Mouse (Mus musculus) midbrain, embryonic 10.5 days (tissue): ENCODE data around the gene Gm21188. TPM values are rescaled to one million over a fixed set of nuclear protein-coding genes. Genes with fewer than 3 reads are reported as not detected.
"Not testable (repeated sequence)": the region's sequence is repeated elsewhere in the genome, so short reads cannot be mapped to it uniquely, and the experiment has no call there.

Experiments
- DNase-seq: peaks from one replicate; pipeline ENCODE4 v3.0.0-alpha.2; 2017; ENCODE audit warnings: low spot score
- H3K27ac ChIP-seq: fragments of 300-500 bp; sonication (generic); replicated peaks from 2 replicates; pipeline ENCODE4 v1.5.1; 2016; ENCODE audit warnings: mild to moderate bottlenecking
- H3K27me3 ChIP-seq: fragments of 300-500 bp; sonication (generic); 2 replicates; pipeline ENCODE4 v1.6.1; 2016; ENCODE audit warnings: low read depth, mild to moderate bottlenecking; ENCODE audit not compliant: poor library complexity, severe bottlenecking
- H3K36me3 ChIP-seq: fragments of 300-500 bp; sonication (generic); 2 replicates; pipeline ENCODE4 v1.6.1; 2016; ENCODE audit warnings: mild to moderate bottlenecking, moderate library complexity
- H3K4me1 ChIP-seq: fragments of 300-500 bp; sonication (generic); 2 replicates; pipeline ENCODE4 v1.6.1; 2016
- H3K4me3 ChIP-seq: fragments of 300-500 bp; sonication (generic); 2 replicates; pipeline ENCODE4 v1.5.1; 2016; ENCODE audit warnings: mild to moderate bottlenecking, moderate library complexity
- H3K9me3 ChIP-seq: fragments of 300-500 bp; sonication (generic); replicated peaks from 2 replicates; pipeline ENCODE4 v1.6.1; 2016; ENCODE audit warnings: mild to moderate bottlenecking
- WGBS: fragments of 180-500 bp; shearing (Covaris S2); methylation state at CpG from one replicate; pipeline ENCODE4 v1.1.7; 2016; 5-methylcytosine and 5-hydroxymethylcytosine counted together
- polyA plus RNA-seq: library from polyadenylated mRNA; unstranded; fragments of >200 nt; fragmentation: Nextera tagmentation; extraction: Ambion mirVana; gene quantifications from 2 replicates; pipeline ENCODE4 v1.2.1, GENCODE M21; 2016

Gene Gm21188
- polyA plus RNA-seq = not detected in 2 replicates

DNA sequence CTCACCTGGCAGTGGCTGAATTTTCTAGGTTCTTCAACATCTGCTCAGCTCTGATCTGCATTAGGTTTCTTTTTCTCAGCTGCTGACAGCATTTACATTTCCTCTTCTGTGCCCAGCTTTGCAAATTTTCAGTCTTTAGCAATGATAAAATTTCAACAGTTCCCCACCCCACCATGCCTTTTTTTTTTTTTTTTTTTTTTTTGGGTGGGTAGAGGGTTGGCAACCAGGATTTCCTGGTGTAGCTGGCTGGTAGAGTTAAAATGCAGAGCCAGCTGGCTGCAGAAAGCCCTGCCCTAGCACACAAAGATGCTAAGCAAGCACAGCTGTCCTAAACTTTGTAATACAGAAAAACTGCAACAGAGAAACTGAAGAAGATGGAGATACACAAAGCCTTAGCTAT is at the start of gene Gm21188:
Gm21188 (minus strand) TSS at position 110 of the 400 bp plus-strand sequence.
- not testable (repeated sequence) for H3K27me3 ChIP-seq, H3K9me3 ChIP-seq, DNase-seq, H3K4me3 ChIP-seq, H3K27ac ChIP-seq, H3K36me3 ChIP-seq, H3K4me1 ChIP-seq

DNA sequence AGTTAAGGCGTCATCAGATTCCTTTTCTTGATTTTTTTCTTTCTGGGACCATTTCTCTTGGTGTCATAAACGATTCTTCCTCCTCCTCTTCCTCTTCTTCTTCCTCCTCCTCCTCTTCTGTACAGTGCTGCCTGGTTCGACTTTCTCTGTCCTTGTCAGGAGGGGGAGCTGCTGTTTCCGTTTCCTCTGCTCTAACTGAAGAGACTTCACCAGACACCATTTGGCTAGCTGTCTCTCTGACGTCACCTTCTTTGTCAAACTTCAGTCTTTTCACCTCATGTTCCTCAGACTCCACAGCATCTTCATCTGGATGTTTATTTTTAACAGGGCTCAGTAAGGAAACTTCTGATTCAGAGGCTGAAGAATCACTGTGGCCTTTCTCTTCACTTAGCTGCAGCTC is 47.3 kb upstream of the Gm21188 start:
- WGBS = no CpG with 5 or more reads among the region's 5 CpGs

DNA sequence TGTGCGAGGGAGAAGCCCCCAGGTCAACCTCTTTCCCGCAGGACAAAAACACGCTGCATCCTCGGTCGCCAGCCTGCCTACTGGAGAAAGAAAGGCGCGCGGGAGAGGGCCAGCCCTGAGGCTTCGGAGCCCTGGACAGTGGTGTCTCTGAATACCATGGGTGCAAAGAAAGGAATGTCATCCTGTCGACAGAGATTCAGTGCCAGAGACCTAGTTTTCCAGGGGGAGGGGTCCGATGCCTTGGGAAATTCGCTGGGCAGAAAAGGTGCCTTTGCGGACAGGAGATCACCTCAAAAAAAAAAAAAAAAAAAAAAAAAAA is 44.9 kb upstream of the Gm21188 start:
- WGBS = 0% methylated on average over 7 of the region's 13 CpGs
- not testable (repeated sequence) for H3K27ac ChIP-seq, DNase-seq, H3K36me3 ChIP-seq, H3K4me1 ChIP-seq, H3K9me3 ChIP-seq
- H3K27me3 ChIP-seq = peaks cover 17% of the 10 kb centered on the region
- peak overlapping the region; percentile 21; the same call in 1 of the 2 replicates for H3K4me3 ChIP-seq

More for the DNA sequence above, 47.3 kb upstream of the Gm21188 start:
- H3K27me3 ChIP-seq = peaks cover 17% of the 10 kb centered on the region
- not testable (repeated sequence) for H3K4me1 ChIP-seq, DNase-seq, H3K27ac ChIP-seq, H3K4me3 ChIP-seq, H3K36me3 ChIP-seq, H3K9me3 ChIP-seq

DNA sequence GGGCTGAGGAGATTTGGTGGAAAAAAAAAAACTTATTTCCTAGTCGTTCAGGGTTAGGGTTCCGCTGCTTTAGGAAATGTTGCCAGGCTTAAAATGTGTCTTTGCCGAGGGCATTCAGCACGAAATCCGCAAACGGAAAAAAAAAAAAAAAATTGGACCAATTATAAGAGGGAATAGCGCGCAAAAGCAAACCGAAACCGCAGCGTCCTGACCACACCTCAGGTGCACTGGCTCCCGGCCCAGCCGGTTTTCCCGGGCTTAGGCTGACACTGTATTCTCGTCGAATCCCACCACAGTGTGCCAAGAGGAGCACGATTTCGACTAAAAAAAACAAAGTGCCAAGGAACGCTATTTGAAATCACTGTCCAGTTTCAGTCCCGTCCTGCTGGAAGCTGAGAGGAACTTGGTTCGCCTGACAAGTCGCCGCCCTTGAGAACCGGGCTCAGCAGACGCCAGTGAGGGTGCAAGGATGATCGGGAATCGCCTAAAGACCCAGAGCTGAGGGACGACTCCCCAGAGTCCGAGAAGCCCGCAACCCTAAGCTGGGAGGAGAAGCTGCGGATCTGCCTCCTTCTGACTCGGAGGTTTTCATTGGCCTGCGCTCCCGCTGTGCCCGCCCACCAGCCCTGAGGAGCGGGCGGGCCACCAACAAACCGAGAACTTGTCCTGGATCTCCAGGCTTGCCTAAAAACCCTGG is 44.4 kb upstream of the Gm21188 start:
- H3K9me3 ChIP-seq, H3K4me1 ChIP-seq, H3K27ac ChIP-seq, H3K36me3 ChIP-seq: not testable (repeated sequence)
- DNase-seq = peak; percentile 28
- Histone ChIP-seq H3K27me3 (peaks cover 12% of the 10 kb centered on the region), H3K4me3 (peak overlapping the region; percentile 32; the same call in 1 of the 2 replicates)
- 1% methylated on average over 27 of the region's 38 CpGs for WGBS

DNA sequence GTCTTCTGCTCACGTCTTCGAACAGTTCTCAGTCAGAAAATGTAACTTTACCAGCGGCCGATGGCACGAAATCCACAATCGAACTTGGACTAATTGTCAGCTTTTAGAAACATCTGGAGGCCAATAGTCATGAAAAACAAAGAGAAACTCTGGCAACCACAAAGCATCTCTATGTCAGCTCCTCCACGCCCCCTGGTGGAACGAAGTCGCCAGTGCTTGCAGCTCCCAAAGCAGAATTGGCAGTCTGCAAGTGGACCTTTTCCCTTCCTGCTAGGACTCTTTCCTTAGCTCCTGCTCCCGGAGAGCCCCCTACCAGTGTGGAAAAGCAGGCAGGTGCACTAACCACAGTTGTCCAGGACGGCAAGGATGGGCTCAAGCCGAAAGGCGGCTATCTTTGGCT is 41.0 kb upstream of the Gm21188 start:
- not testable (repeated sequence) for H3K27me3 ChIP-seq, H3K4me1 ChIP-seq, H3K27ac ChIP-seq, H3K4me3 ChIP-seq, DNase-seq, H3K36me3 ChIP-seq, H3K9me3 ChIP-seq
- no CpG with 5 or more reads among the region's 13 CpGs for WGBS

DNA sequence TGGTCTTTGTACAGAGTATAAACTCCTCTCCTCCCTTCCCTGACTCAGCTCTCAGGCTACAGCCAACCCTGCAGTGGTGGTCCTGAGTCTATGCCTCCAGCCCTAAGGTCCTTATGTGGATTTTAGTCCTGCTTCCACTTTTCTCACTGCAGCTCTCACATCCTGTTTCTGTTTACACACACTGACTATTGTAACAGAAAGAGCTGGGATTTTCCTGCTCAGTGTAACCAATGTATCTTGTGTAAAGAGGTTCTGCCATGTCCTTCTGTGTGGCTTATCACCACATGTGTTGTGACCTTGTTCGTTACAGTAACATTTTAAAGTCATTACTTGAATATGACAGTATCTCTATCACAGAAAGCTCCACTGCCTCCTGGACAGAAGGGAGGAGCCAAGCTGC is 27.6 kb upstream of the Gm21188 start:
- WGBS = no CpG with 5 or more reads among the region's 1 CpGs
- not testable (repeated sequence) for H3K9me3 ChIP-seq, H3K4me1 ChIP-seq, DNase-seq, H3K27me3 ChIP-seq, H3K27ac ChIP-seq, H3K4me3 ChIP-seq, H3K36me3 ChIP-seq

DNA sequence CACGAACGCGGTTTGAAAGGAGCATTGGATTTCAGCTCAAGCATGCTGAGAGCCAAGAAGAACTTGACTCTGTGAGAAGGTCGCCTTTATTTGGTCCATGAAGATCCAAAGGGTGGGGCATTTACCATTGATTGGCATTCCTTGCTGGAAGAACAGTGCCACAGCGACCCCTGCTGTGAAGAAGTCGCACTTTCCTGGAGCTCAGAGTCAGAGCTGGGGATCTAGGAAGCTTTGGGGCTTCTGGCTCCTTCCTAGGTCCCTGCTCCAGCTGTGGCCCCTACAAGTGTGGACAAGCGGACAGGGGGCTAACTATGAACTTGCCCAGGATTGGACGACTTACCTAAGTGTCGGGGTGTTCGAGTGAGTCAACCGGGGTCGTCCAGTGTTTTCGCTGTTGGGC is 18.9 kb upstream of the Gm21188 start:
- H3K4me3 ChIP-seq, H3K9me3 ChIP-seq, DNase-seq, H3K27ac ChIP-seq, H3K36me3 ChIP-seq, H3K4me1 ChIP-seq, H3K27me3 ChIP-seq: not testable (repeated sequence)
- no CpG with 5 or more reads among the region's 13 CpGs for WGBS

DNA sequence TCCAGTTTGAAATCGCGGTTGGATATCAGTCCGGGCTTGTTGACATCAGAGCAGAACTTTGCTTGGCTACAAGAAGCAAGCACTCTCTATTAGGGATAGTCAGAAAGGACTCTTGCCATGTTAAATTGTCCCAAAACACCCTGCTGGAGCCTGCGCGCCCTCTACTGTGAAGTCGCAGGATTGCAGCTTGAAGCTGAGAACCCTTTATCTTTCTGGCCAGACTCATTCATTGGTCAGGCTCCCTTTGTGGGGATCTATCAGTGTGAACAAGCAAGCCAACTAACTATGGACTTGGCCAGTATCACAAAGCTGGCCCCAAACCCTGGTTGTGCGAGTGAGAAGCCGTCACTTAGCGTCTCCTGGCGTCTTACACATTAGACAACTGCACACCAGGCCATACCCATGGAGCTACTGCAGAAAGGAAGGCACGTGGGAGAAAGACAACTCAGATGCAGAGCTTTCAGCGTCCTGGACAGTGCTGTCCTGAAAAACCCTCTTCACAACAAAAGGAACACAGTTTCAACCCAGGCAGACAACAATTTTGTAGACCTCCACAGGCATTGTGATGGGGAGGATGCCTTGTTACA is 18.1 kb upstream of the Gm21188 start:
- H3K27me3 ChIP-seq, H3K36me3 ChIP-seq, H3K9me3 ChIP-seq, H3K4me1 ChIP-seq, H3K4me3 ChIP-seq, DNase-seq, H3K27ac ChIP-seq: not testable (repeated sequence)
- no CpG with 5 or more reads among the region's 12 CpGs for WGBS

DNA sequence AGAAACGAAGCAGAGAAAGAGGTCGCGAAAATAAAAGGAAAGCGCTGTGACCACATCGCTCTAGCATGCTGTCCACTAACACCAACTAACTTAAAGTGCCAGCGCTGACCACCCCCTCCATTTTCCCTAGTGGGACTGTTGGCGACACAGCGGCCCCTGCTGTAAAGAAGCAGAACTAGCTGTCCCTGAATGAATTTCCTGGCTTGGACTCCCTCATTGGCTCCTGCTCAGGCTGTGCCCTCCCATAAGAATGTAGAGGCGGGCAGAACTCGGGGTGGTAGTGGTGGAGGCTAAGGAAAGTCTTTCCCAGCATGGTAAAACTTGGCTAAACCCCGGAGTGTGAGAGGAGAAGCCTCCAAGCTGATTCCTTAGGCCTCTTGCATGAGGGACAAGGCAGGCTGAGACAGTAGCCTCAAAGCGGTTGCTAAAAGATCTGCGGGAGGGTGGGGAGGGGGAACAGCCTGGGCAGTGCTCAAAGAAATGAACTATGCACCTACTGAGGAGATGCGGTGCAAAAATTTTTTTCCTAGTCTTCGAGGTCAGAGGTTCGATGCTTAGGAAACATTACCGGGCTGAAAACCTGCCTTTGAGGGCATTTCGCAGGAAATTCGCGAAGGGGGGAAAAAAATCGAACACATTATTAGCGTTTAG is 11.6 kb upstream of the Gm21188 start:
- H3K27me3 ChIP-seq, H3K9me3 ChIP-seq, H3K4me1 ChIP-seq, DNase-seq, H3K36me3 ChIP-seq, H3K27ac ChIP-seq, H3K4me3 ChIP-seq: not testable (repeated sequence)
- WGBS = no CpG with 5 or more reads among the region's 22 CpGs

DNA sequence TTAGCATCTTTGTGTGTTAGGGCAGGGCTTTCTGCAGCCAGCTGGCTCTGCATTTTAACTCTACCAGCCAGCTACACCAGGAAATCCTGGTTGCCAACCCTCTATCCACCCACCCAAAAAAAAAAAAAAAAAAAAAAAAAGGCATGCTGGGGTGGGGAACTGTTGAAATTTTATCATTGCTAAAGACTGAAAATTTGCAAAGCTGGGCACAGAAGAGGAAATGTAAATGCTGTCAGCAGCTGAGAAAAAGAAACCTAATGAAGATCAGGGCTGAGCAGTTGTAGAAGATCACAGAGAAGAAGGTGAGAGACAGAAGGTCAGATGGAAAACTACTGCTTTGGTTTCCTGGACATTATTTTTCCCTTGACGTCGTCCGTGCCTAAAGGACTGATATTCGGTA is 10.9 kb upstream of the Gm21188 start:
- H3K27ac ChIP-seq, H3K27me3 ChIP-seq, DNase-seq, H3K9me3 ChIP-seq, H3K4me1 ChIP-seq, H3K4me3 ChIP-seq, H3K36me3 ChIP-seq: not testable (repeated sequence)
- WGBS = no CpG with 5 or more reads among the region's 4 CpGs

DNA sequence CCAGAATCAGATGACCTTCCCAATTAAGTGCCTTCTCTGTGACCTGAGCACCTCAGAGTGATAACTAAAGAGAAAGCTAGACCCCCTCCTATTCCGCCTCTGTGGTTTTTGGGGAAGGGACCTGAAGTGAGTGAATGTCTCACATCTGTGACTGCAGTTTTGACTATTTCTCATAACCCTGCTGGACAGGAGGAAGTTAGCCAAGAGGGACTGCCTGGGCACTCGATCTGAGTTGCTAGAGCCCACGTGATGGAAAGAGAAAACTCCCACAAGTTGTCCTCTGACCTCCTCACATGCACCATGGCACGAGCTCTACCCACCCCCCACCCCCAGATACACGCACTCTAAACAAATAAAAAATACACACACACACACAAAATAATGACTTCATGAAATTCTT is 3.4 kb downstream of the Gm21188 start:
- not testable (repeated sequence) for H3K4me1 ChIP-seq, H3K36me3 ChIP-seq, DNase-seq, H3K4me3 ChIP-seq, H3K9me3 ChIP-seq, H3K27ac ChIP-seq
- H3K27me3 ChIP-seq = peaks cover 18% of the 10 kb centered on the region
- WGBS = no CpG with 5 or more reads among the region's 5 CpGs

DNA sequence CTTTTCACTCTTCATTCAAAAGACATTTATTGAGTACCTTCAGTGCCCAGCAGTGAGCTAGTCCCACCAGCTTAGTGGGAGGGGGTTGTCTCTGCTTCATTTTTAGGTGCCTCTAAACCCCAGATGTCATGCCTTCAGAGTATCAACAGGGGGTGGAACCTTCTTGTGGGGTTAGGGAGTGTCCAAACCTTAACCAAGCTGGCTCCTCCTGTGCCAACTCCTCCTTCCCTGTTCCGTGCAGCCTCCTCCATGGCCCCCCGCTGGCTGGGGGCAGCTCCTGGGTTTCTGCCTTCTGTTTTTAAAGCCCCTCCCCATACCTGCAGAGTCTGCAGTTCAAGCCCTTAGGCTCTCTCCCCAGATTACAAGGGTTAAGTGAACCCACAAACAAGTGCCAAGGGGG is 3.8 kb downstream of the Gm21188 start:
- not testable (repeated sequence) for H3K4me3 ChIP-seq, H3K36me3 ChIP-seq, H3K9me3 ChIP-seq, H3K27ac ChIP-seq, H3K4me1 ChIP-seq, DNase-seq
- H3K27me3 ChIP-seq = peaks cover 18% of the 10 kb centered on the region
- no CpG with 5 or more reads among the region's 2 CpGs for WGBS

DNA sequence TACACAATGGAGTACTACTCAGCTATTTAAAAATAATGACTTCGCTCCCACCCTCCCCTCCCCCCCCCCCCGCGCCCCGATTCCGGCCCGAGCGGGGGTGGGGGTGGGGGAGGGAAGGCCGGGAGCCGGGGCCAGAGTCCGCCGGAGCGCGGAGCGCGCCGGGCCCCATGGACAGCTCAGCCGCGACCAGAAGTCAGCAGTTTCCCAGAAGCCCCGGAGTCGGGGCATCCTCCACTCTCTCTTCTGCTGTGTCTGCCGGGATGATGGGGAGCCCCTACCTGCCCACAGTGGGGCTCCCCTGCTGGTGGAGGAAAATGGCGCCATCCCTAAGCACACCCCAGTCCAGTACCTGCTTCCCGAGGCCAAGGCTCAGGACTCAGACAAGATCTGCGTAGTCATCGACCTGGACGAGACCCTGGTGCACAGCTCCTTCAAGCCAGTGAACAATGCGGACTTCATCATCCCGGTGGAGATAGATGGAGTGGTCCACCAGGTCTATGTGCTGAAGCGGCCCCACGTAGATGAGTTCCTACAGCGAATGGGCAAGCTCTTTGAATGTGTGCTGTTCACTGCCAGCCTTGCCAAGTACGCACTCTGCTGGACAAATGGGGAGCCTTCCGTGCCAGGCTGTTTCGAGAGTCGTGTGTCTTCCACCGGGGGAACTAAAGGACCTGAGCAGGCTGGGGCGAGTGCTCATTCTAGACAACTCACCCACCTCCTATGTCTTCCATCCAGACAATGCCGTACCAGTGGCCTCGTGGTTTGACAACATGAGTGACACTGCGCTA is 5.4 kb downstream of the Gm21188 start:
- H3K4me3 ChIP-seq, H3K4me1 ChIP-seq, DNase-seq, H3K36me3 ChIP-seq, H3K9me3 ChIP-seq, H3K27ac ChIP-seq: not testable (repeated sequence)
- under 1% methylated on average over 17 of the region's 40 CpGs for WGBS
- H3K27me3 ChIP-seq = peaks cover 26% of the 10 kb centered on the region
